Mouse (Mus musculus): ENCODE results near the gene Txnrd1. TPM values are rescaled to one million over a fixed set of nuclear protein-coding genes. Genes with fewer than 3 reads are reported as not detected.

Txnrd1 gene
- total RNA-seq, 2 experiments from 2014 or later: 69.7 to 91.5 TPM

- ATAC-seq (replicated peaks; ENCODE audit: poor library complexity, severe bottlenecking): peak; percentile 56
Measured at GRCm38 (mm10) chr10:82909382-82909781, 75.6 kb downstream of the Txnrd1 start.

- ATAC-seq (replicated peaks; ENCODE audit: poor library complexity, severe bottlenecking): no peak
Measured at GRCm38 (mm10) chr10:82910198-82910597, 76.4 kb downstream of the Txnrd1 start.

- no peak for ATAC-seq (replicated peaks; ENCODE audit: poor library complexity, severe bottlenecking)
Measured at GRCm38 (mm10) chr10:82913238-82913637, 79.5 kb downstream of the Txnrd1 start.

GRCm38 (mm10) chr10:82913772-82914171 lies 80.0 kb downstream of the Txnrd1 start:
- ATAC-seq (replicated peaks; ENCODE audit: poor library complexity, severe bottlenecking): peak; percentile 82

DNA sequence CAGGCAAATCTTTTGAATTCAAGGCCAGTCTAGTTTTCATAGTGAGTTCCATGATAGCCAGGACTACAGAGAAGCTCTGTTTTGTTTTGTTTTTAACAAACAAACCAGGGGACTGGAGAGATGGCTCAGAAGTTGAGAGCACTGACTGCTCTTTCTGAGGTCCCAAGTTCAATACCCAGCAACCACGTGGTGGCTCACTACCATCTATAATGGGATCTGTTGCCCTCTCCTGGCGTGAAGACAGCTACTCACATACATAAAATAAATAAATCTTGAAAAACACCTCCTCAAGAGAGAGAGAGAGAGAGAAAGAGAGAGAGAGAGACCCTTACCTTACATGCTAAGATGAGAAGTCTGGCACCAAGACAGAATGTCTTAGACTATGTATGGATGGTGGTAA lies 84.9 kb downstream of the Txnrd1 start:
- ATAC-seq (replicated peaks; ENCODE audit: poor library complexity, severe bottlenecking): no peak

DNA sequence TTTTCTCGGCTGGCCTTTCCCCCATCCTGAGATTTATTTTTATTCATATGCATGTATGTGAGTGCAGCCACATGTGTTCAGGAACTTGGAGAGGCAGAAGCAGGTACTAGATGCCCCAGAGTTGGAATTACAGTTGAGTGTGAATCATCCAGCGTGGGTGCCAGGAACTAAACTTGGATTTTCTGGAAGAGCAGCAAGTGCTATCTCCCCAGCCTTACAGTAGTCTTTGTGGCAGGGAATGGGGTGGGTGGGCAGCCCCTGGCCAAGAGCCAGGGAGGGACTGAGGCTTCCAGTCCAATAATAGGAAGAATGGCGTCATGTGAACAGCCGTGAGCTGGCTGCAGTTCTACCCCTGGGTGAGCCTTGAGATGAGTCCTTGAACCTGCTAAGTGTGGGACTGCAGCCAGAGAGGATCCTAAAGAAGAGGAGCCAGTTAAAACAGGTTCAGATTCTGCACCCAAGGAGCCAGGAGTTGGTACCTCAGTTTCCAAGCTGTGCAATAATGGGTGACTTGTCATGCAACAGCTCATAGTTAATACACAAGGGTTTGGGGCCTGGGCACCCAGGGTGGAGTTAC lies 85.7 kb downstream of the Txnrd1 start:
- ATAC-seq (replicated peaks; ENCODE audit: poor library complexity, severe bottlenecking): no peak

GRCm38 (mm10) chr10:82923547-82923946 lies 89.8 kb downstream of the Txnrd1 start:
- peak; percentile 95 for ATAC-seq (replicated peaks; ENCODE audit: poor library complexity, severe bottlenecking)

- ATAC-seq (replicated peaks; ENCODE audit: poor library complexity, severe bottlenecking): no peak
Measured at GRCm38 (mm10) chr10:82924750-82925149, 91.0 kb downstream of the Txnrd1 start.

GRCm38 (mm10) chr10:82925624-82926023 lies 91.9 kb downstream of the Txnrd1 start:
- no peak for ATAC-seq (replicated peaks; ENCODE audit: poor library complexity, severe bottlenecking)

DNA sequence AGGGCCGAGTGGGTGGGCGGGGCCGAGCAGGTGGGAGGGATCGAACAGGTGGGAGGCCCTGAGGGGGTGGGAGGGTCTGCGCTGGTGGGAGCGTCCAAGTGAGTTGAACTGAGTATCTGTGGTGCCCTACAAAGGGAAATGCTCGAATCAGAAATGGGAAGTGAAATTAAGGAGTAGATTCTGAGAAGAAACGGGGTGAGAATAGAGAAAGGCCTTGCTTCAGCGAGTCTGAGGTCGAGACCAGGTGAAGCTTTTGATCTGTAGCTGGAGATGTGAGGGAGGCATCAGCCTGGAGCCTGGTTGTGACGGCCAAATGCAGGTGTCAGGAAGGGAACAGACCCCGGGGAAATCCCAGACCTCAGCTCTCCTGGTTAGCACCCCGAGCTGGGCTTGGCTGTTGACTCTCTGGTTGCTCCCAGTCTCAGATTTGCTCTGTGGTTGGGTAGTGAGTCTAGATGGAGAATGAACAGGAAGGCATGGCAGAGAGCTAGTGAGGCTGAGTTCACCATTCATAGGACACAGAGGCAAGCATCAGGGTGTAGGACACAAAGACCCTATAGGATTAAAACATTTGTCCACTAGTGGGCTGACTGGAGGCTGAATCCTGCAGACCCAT lies 101.4 kb downstream of the Txnrd1 start:
- peak; percentile 87 for ATAC-seq (replicated peaks; ENCODE audit: poor library complexity, severe bottlenecking)

GRCm38 (mm10) chr10:82935774-82936173 lies 102.0 kb downstream of the Txnrd1 start:
- ATAC-seq (replicated peaks; ENCODE audit: poor library complexity, severe bottlenecking): no peak

Other genes with a start within 250 kb of the Txnrd1 start
- 67.2 and 73.5 TPM in 2 replicates for gene 1190007I07Rik, start 210.7 kb upstream of the Txnrd1 start, total RNA-seq (2014; fragmentation: Nextera tagmentation)
- gene 1190007I07Rik, start 210.7 kb upstream of the Txnrd1 start, total RNA-seq (2017): 75.8 and 104 TPM in 2 replicates
- gene Tdg, start 204.1 kb upstream of the Txnrd1 start, total RNA-seq (2014; fragmentation: Nextera tagmentation): 48.9 and 76.4 TPM in 2 replicates
- 97.3 and 102 TPM in 2 replicates for gene Tdg, start 204.1 kb upstream of the Txnrd1 start, total RNA-seq (2017)
- gene Glt8d2, start 143.3 kb upstream of the Txnrd1 start, total RNA-seq (2014; fragmentation: Nextera tagmentation): 1.6 TPM in 1 of 2 replicates, not detected in the other
- gene Glt8d2, start 143.3 kb upstream of the Txnrd1 start, total RNA-seq (2017): 1.8 and 2.5 TPM in 2 replicates
- gene Hcfc2, start 137.8 kb upstream of the Txnrd1 start, total RNA-seq (2014; fragmentation: Nextera tagmentation): 14.8 and 31.5 TPM in 2 replicates
- gene Hcfc2, start 137.8 kb upstream of the Txnrd1 start, total RNA-seq (2017): 19.6 and 22.1 TPM in 2 replicates
- 27.2 and 41.6 TPM in 2 replicates for gene Nfyb, start 69.8 kb upstream of the Txnrd1 start, total RNA-seq (2014; fragmentation: Nextera tagmentation)
- gene Nfyb, start 69.8 kb upstream of the Txnrd1 start, total RNA-seq (2017): 68.1 and 75.2 TPM in 2 replicates
- gene Eid3, start 32.7 kb downstream of the Txnrd1 start, total RNA-seq (2014; fragmentation: Nextera tagmentation): 2.5 and 3.7 TPM in 2 replicates
- 2.2 and 2.6 TPM in 2 replicates for gene Eid3, start 32.7 kb downstream of the Txnrd1 start, total RNA-seq (2017)
- gene Chst11, start 151.5 kb downstream of the Txnrd1 start, total RNA-seq (2014; fragmentation: Nextera tagmentation): 12.5 and 15.3 TPM in 2 replicates
- gene Chst11, start 151.5 kb downstream of the Txnrd1 start, total RNA-seq (2017): 20.8 TPM in 2 replicates

Data from granulocyte monocyte progenitor cell, adult 5-6 weeks (primary cell).